Mouse (Mus musculus) CD4-positive, CD25-positive, alpha-beta regulatory T cell, adult 4 months (primary cell): ENCODE results near the gene Cuta. TPM values are rescaled to one million over a fixed set of nuclear protein-coding genes. Genes with fewer than 3 reads are reported as not detected.

Experiments
- ATAC-seq: one replicate; pipeline ENCODE4 v1.8.0; 2017
- polyA plus RNA-seq, 2 experiments: library from polyadenylated mRNA; unstranded; fragments of 100-300 nt; shearing (Covaris generic); gene quantifications; one replicate each; pipeline ENCODE4 v1.2.1; 2017

Cuta gene
- polyA plus RNA-seq, 2 experiments from 2014 or later: 153 to 166 TPM

- ATAC-seq: no peak
Measured at GRCm38 (mm10) chr17:26953726-26954125, 14.4 kb upstream of the Cuta start.

DNA sequence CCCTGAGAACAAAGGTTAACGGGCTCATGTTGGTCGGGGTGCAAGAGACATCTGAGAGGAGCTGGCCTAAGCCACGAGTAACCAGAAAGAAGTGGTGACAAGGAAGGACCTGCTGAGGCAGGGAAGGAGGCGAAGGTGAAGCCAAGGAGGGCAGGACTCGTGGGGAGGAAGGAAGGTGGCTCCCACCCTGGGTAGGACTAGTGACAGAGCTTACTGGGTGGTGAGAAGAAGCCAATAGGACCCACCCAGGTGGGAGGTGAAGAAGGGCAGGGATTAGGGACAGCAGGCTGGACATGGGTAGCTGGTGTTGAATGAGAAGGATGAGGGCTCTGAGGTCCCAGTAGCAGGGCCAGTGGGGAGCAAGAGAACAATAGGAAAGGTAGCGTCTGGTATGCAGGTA, 13.8 kb upstream of the Cuta start:
- no peak for ATAC-seq

GRCm38 (mm10) chr17:26951952-26952877, 12.8 kb upstream of the Cuta start:
- ATAC-seq: no peak

- ATAC-seq: peak; percentile 58
Measured at GRCm38 (mm10) chr17:26951406-26951805, 12.0 kb upstream of the Cuta start.

DNA sequence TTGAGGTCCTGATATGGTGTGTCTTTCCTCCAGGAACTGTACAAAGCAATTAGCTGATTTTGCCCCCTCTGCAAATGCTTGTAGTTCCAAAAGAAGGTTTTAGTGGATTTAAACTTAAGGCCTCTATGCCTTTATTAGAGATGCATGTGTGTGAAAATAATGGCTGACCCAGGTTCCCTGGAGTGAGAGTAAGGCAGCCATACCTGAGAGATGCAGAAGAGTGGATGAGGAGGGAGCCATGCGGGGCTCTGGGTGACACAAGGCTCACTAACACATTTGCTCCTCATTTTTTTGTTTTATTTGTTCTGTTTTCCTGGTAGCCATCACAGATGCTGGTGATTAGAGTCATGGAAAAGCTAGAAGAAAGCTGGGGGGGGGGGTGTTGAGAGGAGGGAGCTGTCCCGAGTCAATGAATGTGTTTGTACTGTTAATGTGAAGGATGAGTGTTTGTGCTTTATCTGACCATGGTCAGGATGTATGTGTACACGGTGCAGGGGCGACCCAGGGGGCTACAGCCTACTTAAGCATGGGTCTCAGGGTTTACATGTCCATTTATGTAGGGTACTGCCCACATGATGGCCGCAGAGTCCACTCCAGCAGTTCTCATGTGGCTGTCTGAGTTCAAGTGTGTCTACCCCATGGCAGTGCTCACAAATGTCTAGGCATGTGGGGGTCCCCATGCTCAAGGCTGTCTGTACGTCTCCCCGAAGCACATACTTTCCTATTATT, 11.4 kb upstream of the Cuta start:
- no peak for ATAC-seq

DNA sequence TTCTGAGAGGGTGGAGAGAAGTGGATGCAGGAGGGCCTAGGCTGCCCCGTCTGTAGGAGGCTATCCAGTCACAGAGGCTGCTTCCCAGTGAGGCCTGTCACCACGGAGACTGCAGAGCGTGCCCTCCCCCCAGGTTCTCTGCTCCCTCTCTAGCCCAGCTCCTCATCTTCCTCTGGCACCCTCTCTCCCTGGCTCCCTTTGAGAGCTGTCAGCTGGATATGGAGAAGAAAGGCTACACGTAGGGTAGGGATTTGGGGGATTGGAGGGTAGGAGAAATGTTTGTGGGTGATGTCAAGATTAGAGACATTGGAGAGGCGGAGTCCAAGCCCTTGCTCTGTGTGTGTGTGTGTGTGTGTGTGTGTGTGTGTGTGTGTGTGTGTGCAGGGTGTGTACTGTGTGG, 10.5 kb upstream of the Cuta start:
- ATAC-seq: no peak

- peak; percentile 55 for ATAC-seq
Measured at GRCm38 (mm10) chr17:26949051-26949577, 9.7 kb upstream of the Cuta start.

GRCm38 (mm10) chr17:26948316-26949050, 9.1 kb upstream of the Cuta start:
- peak; percentile 37 for ATAC-seq

DNA sequence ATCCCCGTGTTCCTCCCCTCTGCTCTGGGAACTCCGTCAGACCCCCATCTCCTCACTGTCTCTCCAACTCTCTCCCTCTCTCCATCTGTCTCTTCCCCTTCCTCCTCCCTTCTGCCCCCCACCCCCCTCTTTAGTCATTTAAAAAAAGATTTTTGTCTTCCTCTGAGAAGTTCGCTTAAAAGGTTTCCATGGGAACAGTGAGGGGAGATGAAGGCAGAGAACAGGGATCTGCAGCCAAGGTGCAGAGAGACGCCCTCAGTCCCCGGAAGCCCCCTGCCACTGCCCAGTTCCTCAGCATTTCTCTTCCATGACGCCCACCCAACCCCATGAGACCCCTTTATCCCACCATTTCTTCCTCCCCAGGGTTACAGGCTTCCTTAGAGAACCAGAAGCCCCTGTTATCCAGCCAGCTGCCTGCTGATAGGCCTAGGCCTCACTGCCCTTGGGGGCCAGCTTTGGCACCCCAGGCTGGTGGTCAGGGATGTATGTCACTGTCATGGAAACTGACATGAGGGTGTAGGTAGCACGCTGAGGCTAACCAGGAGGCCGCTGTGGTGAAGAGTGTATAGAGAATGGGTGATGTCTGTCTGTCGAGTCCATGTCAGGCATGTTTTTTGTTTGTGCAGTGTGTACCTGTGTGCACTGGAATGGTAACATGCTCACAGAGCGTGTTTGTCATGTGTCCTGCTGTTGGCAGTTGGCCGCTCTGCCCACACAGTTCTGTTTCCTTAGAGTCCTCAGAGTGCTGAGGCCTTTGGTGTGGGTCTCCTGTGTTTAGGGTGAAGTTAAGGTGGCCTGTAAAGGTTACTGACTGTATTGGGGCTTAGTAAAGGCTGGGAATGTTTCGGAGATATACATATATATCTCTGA, 8.1 kb upstream of the Cuta start:
- ATAC-seq: no peak

GRCm38 (mm10) chr17:26946567-26946966, 7.2 kb upstream of the Cuta start:
- no peak for ATAC-seq

GRCm38 (mm10) chr17:26945824-26946495, 6.6 kb upstream of the Cuta start:
- ATAC-seq: no peak

- ATAC-seq: no peak
Measured at GRCm38 (mm10) chr17:26941841-26942570, 2.6 kb upstream of the Cuta start.

DNA sequence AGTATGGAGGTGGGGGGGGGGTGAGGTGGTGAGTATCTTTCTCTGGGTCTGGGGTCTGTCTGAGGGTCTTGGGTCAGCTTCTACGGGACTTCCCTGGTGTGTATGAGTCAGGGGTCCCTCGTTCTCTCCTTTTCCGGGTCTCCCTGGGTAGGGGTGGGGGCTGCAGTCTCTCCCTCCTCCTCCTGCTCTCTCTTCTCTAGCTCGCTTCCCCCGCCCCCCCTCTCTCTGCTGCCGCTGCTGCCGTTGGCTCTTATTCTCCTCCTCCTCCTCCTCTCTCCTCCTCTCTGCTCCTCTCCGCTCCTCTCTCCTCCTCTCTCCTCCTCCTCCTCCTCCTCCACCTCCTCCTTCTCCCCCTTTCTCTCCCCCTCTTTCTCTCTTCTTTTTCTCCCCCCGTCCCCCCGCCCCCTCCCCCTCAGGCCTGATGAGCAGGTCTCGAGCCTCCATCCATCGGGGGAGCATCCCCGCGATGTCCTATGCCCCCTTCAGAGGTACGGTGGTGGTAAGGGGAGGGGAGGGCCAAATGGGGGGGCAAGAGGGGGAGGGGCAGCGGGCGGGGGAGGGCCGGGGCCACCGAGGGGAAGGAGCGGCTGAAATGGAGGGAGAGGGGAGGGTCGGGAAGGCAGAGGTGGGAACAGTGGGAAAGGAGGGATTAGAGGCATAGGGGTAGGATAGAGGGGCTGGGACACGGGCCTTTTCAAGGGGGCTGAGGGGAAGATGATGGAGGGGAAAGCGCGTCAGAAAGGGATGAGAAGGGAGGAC, 1.8 kb upstream of the Cuta start, which contains the start of gene Syngap1:
Syngap1 (plus strand) TSS at position 223 of the 759 bp plus-strand sequence.
- no peak for ATAC-seq

- ATAC-seq: no peak
Measured at GRCm38 (mm10) chr17:26939973-26940300, 568 bp upstream of the Cuta start.

DNA sequence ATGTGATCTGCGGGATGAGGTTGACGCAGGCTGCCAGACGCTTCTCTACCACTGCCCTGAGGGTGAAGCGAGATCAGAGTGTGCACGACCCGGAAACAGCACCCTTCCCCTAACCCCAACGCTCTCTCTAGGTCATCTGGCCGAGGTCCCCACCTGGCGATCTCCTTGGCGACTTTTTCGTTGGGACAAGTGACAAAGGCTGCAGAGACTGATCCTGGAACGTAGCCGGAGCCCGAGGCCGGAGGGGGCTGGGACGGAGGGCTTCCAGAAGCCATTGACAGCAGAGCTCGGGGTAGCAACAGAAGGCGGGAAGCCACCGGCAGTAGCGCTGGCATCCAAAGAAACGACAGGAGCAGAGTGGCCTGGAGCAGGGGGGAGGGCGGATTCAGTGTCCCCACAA, 638 bp downstream of the Cuta start:
- peak; percentile 6 for ATAC-seq

GRCm38 (mm10) chr17:26937883-26938695, 1.3 kb downstream of the Cuta start:
- no peak for ATAC-seq

DNA sequence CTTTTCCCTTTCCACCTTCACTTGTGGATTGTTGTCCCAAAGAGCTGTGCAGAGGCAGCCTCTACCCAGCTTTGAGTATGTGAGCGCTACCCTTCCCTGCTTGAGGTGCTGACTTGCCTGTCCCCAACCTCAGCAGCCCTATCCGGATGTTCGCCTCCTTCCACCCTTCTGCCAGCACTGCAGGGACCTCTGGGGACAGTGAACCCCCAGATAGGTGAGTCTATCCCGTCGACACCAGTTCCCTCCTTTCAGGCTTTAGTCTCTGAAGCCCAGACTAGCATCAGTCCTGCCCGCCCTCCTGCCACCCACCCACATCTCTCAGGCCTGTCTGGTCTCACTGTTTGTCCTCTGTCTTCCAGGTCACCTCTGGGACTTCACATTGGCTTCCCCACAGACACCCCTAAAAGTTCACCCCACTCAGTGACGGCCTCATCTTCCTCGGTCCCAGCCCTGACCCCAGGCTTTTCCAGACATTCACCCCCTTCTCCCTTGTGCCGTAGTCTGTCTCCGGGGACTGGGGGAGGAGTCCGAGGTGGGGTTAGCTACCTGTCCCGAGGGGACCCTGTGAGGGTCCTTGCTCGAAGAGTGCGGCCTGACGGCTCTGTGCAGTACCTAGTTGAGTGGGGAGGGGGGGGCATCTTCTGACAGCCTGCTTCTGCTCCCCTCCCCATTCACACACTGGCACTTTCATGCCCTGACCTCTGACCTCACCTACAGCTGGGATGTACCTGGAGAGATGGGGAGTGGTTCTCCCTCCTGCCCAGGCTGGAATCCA, 2.3 kb downstream of the Cuta start:
- ATAC-seq: no peak

DNA sequence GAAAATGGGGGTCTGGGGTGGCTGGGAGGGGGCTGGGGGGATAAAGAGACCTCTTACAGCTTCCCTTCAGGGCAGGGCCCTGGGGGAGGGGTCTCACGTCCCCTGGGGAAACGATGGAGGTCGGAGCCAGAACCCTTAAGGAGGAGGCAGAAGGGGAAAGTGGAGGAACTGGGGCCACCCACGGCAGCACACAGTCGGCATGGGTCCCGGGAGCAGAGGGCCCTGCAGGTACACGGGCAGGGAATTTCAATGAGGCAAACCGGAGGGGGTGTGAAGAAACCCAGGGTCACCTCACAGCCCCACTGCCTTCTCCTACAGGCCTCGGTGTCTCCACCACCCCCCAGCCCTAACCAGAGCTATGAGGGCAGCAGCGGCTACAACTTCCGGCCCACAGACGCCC, 2.9 kb downstream of the Cuta start:
- ATAC-seq: no peak
